Mouse (Mus musculus): Measurements from ENCODE around the gene Vmn2r1. TPM values are rescaled to one million over a fixed set of nuclear protein-coding genes. Genes with fewer than 3 reads are reported as not detected.

Vmn2r1 gene
- polyA plus RNA-seq, 1 experiment from 2014 or later: 0.06 TPM

Other genes with a start within 250 kb of the Vmn2r1 start
- 0.90 and 0.99 TPM in 2 replicates for gene Plch1, start 182.1 kb upstream of the Vmn2r1 start, polyA plus RNA-seq (2014; fragmentation: Nextera tagmentation; extraction: Ambion mirVana)
- 3.7 and 4.8 TPM in 2 replicates for gene E130311K13Rik, start 152.1 kb upstream of the Vmn2r1 start, polyA plus RNA-seq (2014; fragmentation: Nextera tagmentation; extraction: Ambion mirVana)
- 10.2 and 10.4 TPM in 2 replicates for gene Slc33a1, start 116.8 kb upstream of the Vmn2r1 start, polyA plus RNA-seq (2014; fragmentation: Nextera tagmentation; extraction: Ambion mirVana)
- gene Gmps, start 105.4 kb upstream of the Vmn2r1 start, polyA plus RNA-seq (2014; fragmentation: Nextera tagmentation; extraction: Ambion mirVana): 45.8 and 48.7 TPM in 2 replicates
- gene Vmn2r2, start 60.4 kb downstream of the Vmn2r1 start, polyA plus RNA-seq (2014; fragmentation: Nextera tagmentation; extraction: Ambion mirVana): not detected in 2 replicates
- not detected in 2 replicates for gene Vmn2r3, start 208.2 kb downstream of the Vmn2r1 start, polyA plus RNA-seq (2014; fragmentation: Nextera tagmentation; extraction: Ambion mirVana)

All from heart, embryonic 11.5 days (tissue).